23 mouse cellular contexts compared by ENCODE assay signal in the genomic region with DNA sequence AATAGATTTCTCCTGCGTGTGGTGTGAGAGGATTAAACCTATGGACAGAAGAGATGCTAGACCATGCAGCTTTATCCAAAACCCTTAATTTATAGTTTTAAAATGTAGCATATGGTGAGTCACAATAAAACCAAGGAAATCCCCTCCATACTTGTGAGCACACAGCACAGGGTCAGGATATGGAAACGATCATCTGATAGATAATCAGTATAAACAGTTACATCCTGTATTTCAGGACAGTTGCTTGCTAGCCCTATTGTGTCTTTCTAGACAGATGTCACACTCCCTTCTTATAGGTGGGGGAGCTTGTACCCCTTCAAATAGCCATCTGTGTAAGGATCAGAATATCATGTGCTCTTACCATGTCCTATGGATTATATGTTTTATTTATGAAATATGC.
DNase-seq lines count a peak whose midpoint lies in the region; ATAC-seq and TF ChIP-seq lines count a peak whose summit lies in the region.
"Had no signal": no experiment of that assay in that cellular context is flagged by ENCODE, and none has a peak within 500 bp of the region (broad histone marks: within the 10 kb centered on the region; RNA-seq: fewer than 3 reads in every experiment).

No protein-coding gene starts in this region.

- TF ChIP-seq CTCF in liver, postnatal 0 days (IDR thresholded peaks at IDR 0.05; ENCODE audit: low read depth), result no peak

- DNase-seq in induced T-regulatory cell, adult 2 months (ENCODE audit: low read depth), result peak; percentile 83
- DNase-seq in liver, postnatal 0 days, result no peak
- no peak for DNase-seq in gastrocnemius, postnatal 4 days (ENCODE audit: low spot score in 2 of 2)
- no peak for DNase-seq in right cerebral cortex, adult 2 months (ENCODE audit: low spot score in 2 of 2)
- no peak for DNase-seq in left cerebral cortex, adult 11 months (ENCODE audit: low spot score)
- DNase-seq: adrenal gland, postnatal 14 days; cerebellum, adult 9-11 months; embryo, embryonic 11 days; gastrocnemius, postnatal 25 days; heart, postnatal 14 days; kidney, postnatal 4 days; layer of hippocampus, postnatal 36 days; right cerebral cortex, adult 18-20 months; thymus, postnatal 25 days had no signal

- H3K9me3 ChIP-seq in megakaryocyte, embryonic 14.5 days, result no peaks in the 10 kb centered on the region
- H3K9me3 ChIP-seq in liver, postnatal 0 days (ENCODE audit: low read length), result no peaks in the 10 kb centered on the region
- H3K9me3 ChIP-seq: forebrain, embryonic 15.5 days; heart, embryonic 12.5 days; hindbrain, embryonic 12.5 days; intestine, embryonic 15.5 days; limb, embryonic 15.5 days; midbrain, embryonic 13.5 days; neural tube, embryonic 13.5 days had no signal

- H3K4me2 ChIP-seq in liver, postnatal 0 days (ENCODE audit: low read depth, low read length), result peak overlapping the region; percentile 63
- H3K4me2 ChIP-seq: forebrain, embryonic 15.5 days; heart, embryonic 12.5 days; hindbrain, embryonic 12.5 days; intestine, embryonic 15.5 days; limb, embryonic 15.5 days; midbrain, embryonic 13.5 days; neural tube, embryonic 13.5 days had no signal

- peaks cover 32% of the 10 kb centered on the region for H3K4me1 ChIP-seq in megakaryocyte, embryonic 14.5 days
- H3K4me1 ChIP-seq in liver, postnatal 0 days (ENCODE audit: insufficient read depth), result no peaks in the 10 kb centered on the region
- H3K4me1 ChIP-seq: heart, embryonic 12.5 days; hindbrain, embryonic 12.5 days; intestine, embryonic 15.5 days; limb, embryonic 15.5 days; midbrain, embryonic 13.5 days; neural tube, embryonic 13.5 days had no signal

- no peak for ATAC-seq in megakaryocyte, adult 5-6 weeks (ENCODE audit: poor library complexity, severe bottlenecking)
- ATAC-seq in liver, postnatal 0 days, result no peak
- ATAC-seq: forebrain, embryonic 15.5 days; intestine, embryonic 15.5 days; midbrain, embryonic 13.5 days had no signal

- H3K27ac ChIP-seq in liver, postnatal 0 days (ENCODE audit: low read depth), result no peak overlapping the region
- H3K27ac ChIP-seq: forebrain, embryonic 15.5 days; hindbrain, embryonic 12.5 days; intestine, embryonic 15.5 days; limb, embryonic 15.5 days; midbrain, embryonic 13.5 days; neural tube, embryonic 13.5 days had no signal

- WGBS in liver, postnatal 0 days (ENCODE audit: insufficient replicate concordance), result 37% methylated on average over 2 of the region's 2 CpGs

- peak overlapping the region; percentile 80 for H3K4me3 ChIP-seq in megakaryocyte, embryonic 14.5 days (replicated peaks)
- H3K4me3 ChIP-seq in liver, postnatal 0 days (ENCODE audit: low read depth, low read length), result peak overlapping the region; percentile 20; the same call in 1 of the 2 replicates
- H3K4me3 ChIP-seq: forebrain, embryonic 15.5 days; heart, embryonic 12.5 days; hindbrain, embryonic 12.5 days; intestine, embryonic 15.5 days; limb, embryonic 15.5 days; midbrain, embryonic 13.5 days; neural tube, embryonic 13.5 days had no signal

- H3K36me3 ChIP-seq in megakaryocyte, embryonic 14.5 days (replicated peaks; ENCODE audit: low read length), result peaks cover 5% of the 10 kb centered on the region
- H3K36me3 ChIP-seq in liver, postnatal 0 days (replicated peaks; ENCODE audit: insufficient read depth, low read length), result no peaks in the 10 kb centered on the region
- H3K36me3 ChIP-seq: forebrain, embryonic 15.5 days; heart, embryonic 12.5 days; hindbrain, embryonic 12.5 days; intestine, embryonic 15.5 days; limb, embryonic 15.5 days; midbrain, embryonic 13.5 days; neural tube, embryonic 13.5 days had no signal

- TF ChIP-seq EP300 in liver, postnatal 0 days (IDR thresholded peaks at IDR 0.05; ENCODE audit: low read depth), result no peak

- H3K9ac ChIP-seq in liver, postnatal 0 days (replicated peaks), result no peak overlapping the region
- H3K9ac ChIP-seq: forebrain, embryonic 15.5 days; heart, embryonic 12.5 days; hindbrain, embryonic 12.5 days; intestine, embryonic 15.5 days; limb, embryonic 15.5 days; midbrain, embryonic 13.5 days; neural tube, embryonic 13.5 days had no signal

- no peaks in the 10 kb centered on the region for H3K27me3 ChIP-seq in megakaryocyte, embryonic 14.5 days (replicated peaks)
- no peaks in the 10 kb centered on the region for H3K27me3 ChIP-seq in liver, postnatal 0 days (ENCODE audit: insufficient read depth, low read length)
- H3K27me3 ChIP-seq: forebrain, embryonic 15.5 days; heart, embryonic 12.5 days; hindbrain, embryonic 12.5 days; intestine, embryonic 15.5 days; limb, embryonic 15.5 days; midbrain, embryonic 13.5 days; neural tube, embryonic 13.5 days had no signal
